Mouse (Mus musculus) forebrain, embryonic 12.5 days (tissue): ENCODE measurements around the gene Tspan5. TPM values are rescaled to one million over a fixed set of nuclear protein-coding genes. Genes with fewer than 3 reads are reported as not detected.

Experiments
- ATAC-seq: fragments of 200-750 bp; cut with Nextera tagmentation; 2 replicates; pipeline ENCODE4 v1.8.0; 2017; ENCODE audit warnings: moderate TSS enrichment; ENCODE audit not compliant: low FRiP score
- H3K27ac ChIP-seq: fragments of 300-500 bp; sonication (generic); 2 replicates; pipeline ENCODE4 v1.5.1; 2016; ENCODE audit warnings: mild to moderate bottlenecking
- H3K27me3 ChIP-seq: fragments of 300-500 bp; sonication (generic); 2 replicates; pipeline ENCODE4 v1.6.1; 2016; ENCODE audit warnings: mild to moderate bottlenecking
- H3K36me3 ChIP-seq: fragments of 300-500 bp; sonication (generic); replicated peaks from 2 replicates; pipeline ENCODE4 v1.6.1; 2016; ENCODE audit warnings: mild to moderate bottlenecking
- H3K4me1 ChIP-seq: fragments of 300-500 bp; sonication (generic); 2 replicates; pipeline ENCODE4 v1.6.1; 2016
- H3K4me2 ChIP-seq: fragments of 300-500 bp; sonication (generic); 2 replicates; pipeline ENCODE4 v1.6.1; 2016; ENCODE audit warnings: mild to moderate bottlenecking, moderate library complexity
- H3K4me3 ChIP-seq: fragments of 300-500 bp; sonication (generic); replicated peaks from 2 replicates; pipeline ENCODE4 v1.5.1; 2016; ENCODE audit warnings: mild to moderate bottlenecking
- H3K9ac ChIP-seq: fragments of 300-500 bp; sonication (generic); 2 replicates; pipeline ENCODE4 v1.6.1; 2016; ENCODE audit warnings: mild to moderate bottlenecking
- H3K9me3 ChIP-seq: fragments of 300-500 bp; sonication (generic); 2 replicates; pipeline ENCODE4 v1.6.1; 2016
- WGBS: fragments of 180-500 bp; shearing (Covaris S2); methylation state at CpG from one replicate; pipeline ENCODE4 v1.1.7; 2016; 5-methylcytosine and 5-hydroxymethylcytosine counted together
- polyA plus RNA-seq: library from polyadenylated mRNA; unstranded; fragments of >200 nt; fragmentation: Nextera tagmentation; extraction: Ambion mirVana; gene quantifications from 2 replicates; pipeline ENCODE4 v1.2.1, GENCODE M21; 2016

Gene Tspan5
- polyA plus RNA-seq, 1 experiment from 2014 or later: 62.4 TPM

GRCm38 (mm10) chr3:138860257-138860760 lies 118.3 kb downstream of the Tspan5 start:
- Histone ChIP-seq H3K4me1 (peaks cover 55% of the 10 kb centered on the region), H3K27me3 (no peaks in the 10 kb centered on the region), H3K4me2 (no peak overlapping the region), H3K4me3 (no peak overlapping the region), H3K36me3 (no peaks in the 10 kb centered on the region), H3K9me3 (no peaks in the 10 kb centered on the region), H3K27ac (no peak overlapping the region), H3K9ac (no peak overlapping the region)
- no peak for ATAC-seq
- WGBS: 69% methylated on average over 11 of the region's 11 CpGs

- Histone ChIP-seq H3K4me1 (peaks cover 51% of the 10 kb centered on the region), H3K27me3 (no peaks in the 10 kb centered on the region), H3K4me3 (no peak overlapping the region), H3K36me3 (no peaks in the 10 kb centered on the region), H3K9me3 (no peaks in the 10 kb centered on the region), H3K27ac (no peak overlapping the region), H3K9ac (no peak overlapping the region), H3K4me2 (no peak overlapping the region)
- no peak for ATAC-seq
- WGBS: 62% methylated on average over 9 of the region's 9 CpGs
Observed at GRCm38 (mm10) chr3:138861032-138861431, 119.0 kb downstream of the Tspan5 start.

GRCm38 (mm10) chr3:138861589-138861988 lies 119.6 kb downstream of the Tspan5 start:
- ATAC-seq: no peak
- Histone ChIP-seq H3K27me3 (no peaks in the 10 kb centered on the region), H3K4me3 (no peak overlapping the region), H3K9me3 (no peaks in the 10 kb centered on the region), H3K4me2 (no peak overlapping the region), H3K27ac (no peak overlapping the region), H3K4me1 (peaks cover 45% of the 10 kb centered on the region), H3K9ac (no peak overlapping the region), H3K36me3 (no peaks in the 10 kb centered on the region)
- WGBS: 78% methylated on average over 3 of the region's 3 CpGs

GRCm38 (mm10) chr3:138864166-138864648 lies 122.2 kb downstream of the Tspan5 start:
- no peak for ATAC-seq
- H3K4me3 ChIP-seq: no peak overlapping the region
- H3K4me1 ChIP-seq: peaks cover 25% of the 10 kb centered on the region
- H3K9me3 ChIP-seq: no peaks in the 10 kb centered on the region
- H3K27ac ChIP-seq: no peak overlapping the region
- H3K36me3 ChIP-seq: no peaks in the 10 kb centered on the region
- no peak overlapping the region for H3K9ac ChIP-seq
- no peaks in the 10 kb centered on the region for H3K27me3 ChIP-seq
- H3K4me2 ChIP-seq: no peak overlapping the region
- WGBS: 89% methylated on average over 12 of the region's 12 CpGs

GRCm38 (mm10) chr3:138865271-138865670 lies 123.3 kb downstream of the Tspan5 start:
- Histone ChIP-seq H3K4me2 (no peak overlapping the region), H3K36me3 (no peaks in the 10 kb centered on the region), H3K9me3 (no peaks in the 10 kb centered on the region), H3K4me3 (no peak overlapping the region), H3K27ac (no peak overlapping the region), H3K27me3 (no peaks in the 10 kb centered on the region), H3K4me1 (peaks cover 16% of the 10 kb centered on the region), H3K9ac (no peak overlapping the region)
- ATAC-seq: no peak
- WGBS: 92% methylated on average over 5 of the region's 5 CpGs

- no peaks in the 10 kb centered on the region for H3K27me3 ChIP-seq
- H3K4me3 ChIP-seq: no peak overlapping the region
- H3K9me3 ChIP-seq: no peaks in the 10 kb centered on the region
- WGBS: 76% methylated on average over 16 of the region's 16 CpGs
- peak; percentile 47; the same call in 1 of the 2 replicates for ATAC-seq
- H3K4me2 ChIP-seq: no peak overlapping the region
- H3K9ac ChIP-seq: no peak overlapping the region
- H3K36me3 ChIP-seq: no peaks in the 10 kb centered on the region
- peaks cover 6% of the 10 kb centered on the region; the same call in 1 of the 2 replicates for H3K4me1 ChIP-seq
- H3K27ac ChIP-seq: no peak overlapping the region
Observed at GRCm38 (mm10) chr3:138867149-138867848, 125.3 kb downstream of the Tspan5 start.

GRCm38 (mm10) chr3:138868409-138868808 lies 126.4 kb downstream of the Tspan5 start:
- no peaks in the 10 kb centered on the region for H3K36me3 ChIP-seq
- no peak overlapping the region for H3K4me3 ChIP-seq
- no peak overlapping the region for H3K27ac ChIP-seq
- ATAC-seq: no peak
- WGBS: 77% methylated on average over 13 of the region's 13 CpGs
- H3K9me3 ChIP-seq: no peaks in the 10 kb centered on the region
- H3K27me3 ChIP-seq: no peaks in the 10 kb centered on the region
- no peak overlapping the region for H3K9ac ChIP-seq
- H3K4me2 ChIP-seq: no peak overlapping the region
- peaks cover 6% of the 10 kb centered on the region; the same call in 1 of the 2 replicates for H3K4me1 ChIP-seq

- WGBS: 97% methylated on average over 7 of the region's 7 CpGs
- H3K36me3 ChIP-seq: peaks cover 4% of the 10 kb centered on the region; the same call in 1 of the 2 replicates
- ATAC-seq: 0 out of 2 replicates have a peak, but pooled peaks have one; percentile 27
- H3K4me2 ChIP-seq: no peak overlapping the region
- H3K4me1 ChIP-seq: peaks cover 9% of the 10 kb centered on the region
- H3K9me3 ChIP-seq: no peaks in the 10 kb centered on the region
- H3K9ac ChIP-seq: no peak overlapping the region
- no peaks in the 10 kb centered on the region for H3K27me3 ChIP-seq
- H3K27ac ChIP-seq: no peak overlapping the region
- no peak overlapping the region for H3K4me3 ChIP-seq
Observed at GRCm38 (mm10) chr3:138875282-138875681, 133.3 kb downstream of the Tspan5 start.

GRCm38 (mm10) chr3:138875936-138876335 lies 133.9 kb downstream of the Tspan5 start:
- peaks cover 4% of the 10 kb centered on the region; the same call in 1 of the 2 replicates for H3K36me3 ChIP-seq
- no peak overlapping the region for H3K4me3 ChIP-seq
- H3K4me2 ChIP-seq: no peak overlapping the region
- H3K4me1 ChIP-seq: peaks cover 9% of the 10 kb centered on the region
- no peaks in the 10 kb centered on the region for H3K9me3 ChIP-seq
- H3K27me3 ChIP-seq: no peaks in the 10 kb centered on the region
- no peak overlapping the region for H3K9ac ChIP-seq
- no peak overlapping the region for H3K27ac ChIP-seq
- 95% methylated on average over 6 of the region's 6 CpGs for WGBS
- ATAC-seq: no peak

GRCm38 (mm10) chr3:138876418-138876817 lies 134.4 kb downstream of the Tspan5 start:
- Histone ChIP-seq H3K27ac (no peak overlapping the region), H3K36me3 (peaks cover 4% of the 10 kb centered on the region; the same call in 1 of the 2 replicates), H3K27me3 (no peaks in the 10 kb centered on the region), H3K9me3 (no peaks in the 10 kb centered on the region), H3K4me1 (peaks cover 14% of the 10 kb centered on the region), H3K9ac (no peak overlapping the region), H3K4me3 (no peak overlapping the region), H3K4me2 (no peak overlapping the region)
- ATAC-seq: no peak
- WGBS: 92% methylated on average over 10 of the region's 10 CpGs

GRCm38 (mm10) chr3:138876931-138877361 lies 135.0 kb downstream of the Tspan5 start:
- Histone ChIP-seq H3K9me3 (no peaks in the 10 kb centered on the region), H3K9ac (no peak overlapping the region), H3K36me3 (peaks cover 4% of the 10 kb centered on the region; the same call in 1 of the 2 replicates), H3K27me3 (no peaks in the 10 kb centered on the region), H3K4me1 (peaks cover 19% of the 10 kb centered on the region), H3K4me3 (no peak overlapping the region), H3K4me2 (no peak overlapping the region), H3K27ac (no peak overlapping the region)
- WGBS: 88% methylated on average over 14 of the region's 14 CpGs
- ATAC-seq: no peak

GRCm38 (mm10) chr3:138877741-138878140 lies 135.7 kb downstream of the Tspan5 start:
- Histone ChIP-seq H3K4me1 (peaks cover 21% of the 10 kb centered on the region), H3K27ac (no peak overlapping the region), H3K4me3 (no peak overlapping the region), H3K9me3 (no peaks in the 10 kb centered on the region), H3K4me2 (no peak overlapping the region), H3K27me3 (no peaks in the 10 kb centered on the region), H3K36me3 (peaks cover 4% of the 10 kb centered on the region; the same call in 1 of the 2 replicates), H3K9ac (no peak overlapping the region)
- 86% methylated on average over 4 of the region's 4 CpGs for WGBS
- no peak for ATAC-seq
